Mouse (Mus musculus) kidney, adult 10 weeks (tissue): ENCODE results near the gene Vmn1r83. TPM values are rescaled to one million over a fixed set of nuclear protein-coding genes. Genes with fewer than 3 reads are reported as not detected.

Experiments used
- polyA plus RNA-seq: library from polyadenylated mRNA; stranded (reverse); fragments of 350-450 nt; fragmentation: Illumina TruSeq; extraction: RNeasy Lipid Tissue Mini Kit (QIAGEN cat#74804); gene quantifications from one replicate; pipeline ENCODE4 v1.2.3, GENCODE M21; 2014; ENCODE audit warnings: low read depth, low replicate concordance

Vmn1r83 gene
- polyA plus RNA-seq: not detected

DNA sequence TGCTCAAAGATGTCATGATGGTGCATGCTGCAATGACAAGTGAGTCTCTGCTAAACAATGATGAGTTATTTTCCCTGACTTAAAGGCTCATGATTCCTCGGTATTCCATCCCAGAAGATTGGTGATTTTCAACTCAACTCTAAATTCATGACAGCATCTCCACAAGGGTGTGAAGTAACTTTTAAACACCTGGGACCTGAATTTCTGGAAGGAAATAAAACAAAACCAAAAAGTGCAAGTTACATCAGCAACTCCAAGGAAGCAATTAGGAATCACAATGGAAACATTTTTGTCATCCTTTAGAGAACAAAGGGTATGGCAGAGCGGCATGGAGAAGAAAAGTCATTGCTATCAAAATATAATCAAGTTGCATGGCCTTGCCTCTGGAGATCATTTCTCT is at the start of gene Vmn1r83:
Gene Vmn1r83 (minus strand): TSS at position 101 of the 400 bp plus-strand sequence.

DNA sequence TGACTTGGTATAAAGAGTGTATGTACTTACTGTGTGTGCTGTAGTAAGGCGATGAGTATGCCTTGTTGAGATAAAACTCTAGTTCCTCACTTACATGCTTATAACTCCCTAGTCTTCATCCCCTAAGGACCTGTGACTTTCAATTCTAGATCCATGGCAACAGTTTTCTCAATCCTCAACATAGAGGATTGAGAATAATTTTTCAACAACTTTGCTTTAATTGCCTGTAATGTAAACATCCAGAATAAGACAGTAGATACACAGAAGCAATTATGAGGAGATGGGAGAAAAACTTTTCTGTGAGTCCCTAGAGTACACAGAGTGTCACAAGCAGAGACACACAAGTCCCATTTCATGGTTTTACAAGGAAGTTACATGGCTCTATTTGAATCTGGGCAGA is 39.9 kb upstream of the Vmn1r83 start, which contains the start of gene Vmn1r84:
Gene Vmn1r84 (minus strand): TSS at position 101 of the 400 bp plus-strand sequence.

DNA sequence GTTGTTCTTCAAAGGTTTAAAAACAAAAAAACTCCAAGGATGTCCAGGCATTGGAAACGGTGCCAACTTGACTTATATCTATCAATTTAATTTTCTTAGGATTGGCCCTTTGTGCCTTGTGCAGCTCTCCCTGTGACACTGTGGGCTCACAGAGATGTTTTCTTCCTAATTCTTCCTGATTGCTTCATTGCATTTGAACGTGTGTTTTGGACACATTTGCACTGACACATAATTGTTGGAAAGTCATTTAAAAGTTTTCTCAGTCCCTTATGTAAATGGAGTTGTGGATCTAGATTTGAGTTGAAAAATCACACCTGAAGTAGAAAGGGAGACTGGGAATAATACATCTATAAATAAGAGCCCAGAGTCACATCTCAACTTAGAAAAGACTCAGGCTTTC is 29.2 kb downstream of the Vmn1r83 start, which contains the start of gene Vmn1r82:
Gene Vmn1r82 (plus strand): TSS at position 301 of the 400 bp plus-strand sequence.

Other genes with a start within 250 kb of the Vmn1r83 start
- not detected for gene Vmn1r78, start 179.2 kb downstream of the Vmn1r83 start, polyA plus RNA-seq
- gene Vmn1r79, start 158.2 kb downstream of the Vmn1r83 start, polyA plus RNA-seq: not detected
- not detected for gene Vmn1r80, start 140.2 kb downstream of the Vmn1r83 start, polyA plus RNA-seq
- not detected for gene Vmn1r81, start 61.2 kb downstream of the Vmn1r83 start, polyA plus RNA-seq
- not detected for gene Vmn1r82, start 29.1 kb downstream of the Vmn1r83 start, polyA plus RNA-seq
- not detected for gene Vmn1r84, start 39.8 kb upstream of the Vmn1r83 start, polyA plus RNA-seq
- 2.5 TPM for gene Zfp551, start 93.3 kb upstream of the Vmn1r83 start, polyA plus RNA-seq
- 28.9 TPM for gene Zfp606, start 148.8 kb upstream of the Vmn1r83 start, polyA plus RNA-seq
- gene 2900092C05Rik, start 183.0 kb upstream of the Vmn1r83 start, polyA plus RNA-seq: not detected